Mouse (Mus musculus) testis, adult 2 months (tissue): ENCODE data around the gene Brwd1.

Source experiments
- CTCF ChIP-seq: fragments of 200-500 bp; IDR thresholded peaks from 2 replicates; pipeline ENCODE4 v1.5.1; 2012; ENCODE audit warnings: low read depth, mild to moderate bottlenecking, inconsistent platforms, low read length, moderate library complexity; ENCODE audit not compliant: control insufficient read depth, insufficient read depth, insufficient replicate concordance
- POLR2A ChIP-seq: fragments of 200-500 bp; IDR thresholded peaks from 2 replicates; pipeline ENCODE4 v1.6.1; 2012; ENCODE audit warnings: low read depth, mild to moderate bottlenecking, inconsistent platforms, low read length, moderate library complexity; ENCODE audit not compliant: control insufficient read depth

- no peak for TF ChIP-seq POLR2A
- TF ChIP-seq CTCF, result no peak
Measured at GRCm38 (mm10) chr16:96112769-96113168, 30.4 kb upstream of the Brwd1 start.
